Mouse (Mus musculus) ES-Bruce4 (cell line): ENCODE measurements at regions not wholly inside any gene's neighbourhood (a gene's known extent, or its start where the extent isn't known, plus 50 kb on each side); places are given as distances from the start of the nearest gene placed in this dataset.
A peak's percentile ranks its signal among the peaks of the same experiment; 100 is the strongest.

Experiments
- CTCF ChIP-seq: IDR thresholded peaks from one replicate; pipeline ENCODE4 v1.8.1; 2011; ENCODE audit warnings: low read depth, low read length
- POLR2A ChIP-seq: IDR thresholded peaks from one replicate; pipeline ENCODE4 v1.8.1; 2011; ENCODE audit warnings: low read length; ENCODE audit not compliant: insufficient read depth

- no peak for TF ChIP-seq POLR2A
- peak; percentile 74 for TF ChIP-seq CTCF
Observed at GRCm38 (mm10) chr4:8432393-8432792, 193.6 kb upstream of the Car8 start.
